Mouse (Mus musculus): ENCODE data around the gene Srrm1. TPM values are rescaled to one million over a fixed set of nuclear protein-coding genes. Genes with fewer than 3 reads are reported as not detected.
"Not testable (repeated sequence)": the region's sequence is repeated elsewhere in the genome, so short reads cannot be mapped to it uniquely, and the experiment has no call there.

Srrm1 gene
- polyA plus RNA-seq, 1 experiment: 41.3 TPM

DNA sequence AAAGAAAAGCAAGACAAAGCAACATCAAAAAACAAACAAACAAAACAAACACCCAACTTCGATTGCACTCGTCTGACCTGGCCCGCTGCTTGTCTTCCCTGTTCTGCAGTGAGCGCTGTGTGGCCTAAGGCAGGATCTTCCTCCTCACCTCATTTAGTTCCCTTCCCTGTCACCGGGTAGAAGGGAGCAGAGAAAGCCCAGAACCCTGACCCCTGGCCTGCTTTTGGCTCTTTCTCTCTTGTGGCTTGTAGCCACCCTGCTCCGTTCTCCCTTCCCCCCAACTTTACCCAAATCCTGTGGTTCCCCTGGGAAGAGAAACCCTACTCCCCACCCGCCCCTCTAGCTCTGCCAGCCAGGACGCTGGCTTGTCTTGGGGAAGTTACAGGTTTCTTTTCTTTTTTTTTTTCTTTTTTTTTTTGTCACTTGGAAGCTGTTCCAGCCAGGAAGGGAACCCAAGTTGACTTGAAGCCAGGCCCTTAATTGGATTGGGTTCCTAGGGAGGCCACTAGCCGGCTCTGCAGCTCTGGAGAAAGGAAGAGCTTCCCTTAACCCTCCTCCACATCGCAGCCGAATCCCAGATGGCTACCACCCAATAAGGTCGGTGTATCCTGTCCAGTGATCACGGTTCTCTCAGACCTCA, 70.3 kb downstream of the Srrm1 start:
- Histone ChIP-seq H3K4me2 (ENCODE audit: low read depth) (no peak overlapping the region), H3K36me3 (ENCODE audit: control insufficient read depth, insufficient read depth) (no peaks in the 10 kb centered on the region), H3K4me3 (no peak overlapping the region), H3ac (ENCODE audit: control insufficient read depth, insufficient read length) (no peak overlapping the region), H3K79me2 (ENCODE audit: control insufficient read depth, insufficient read depth) (no peaks in the 10 kb centered on the region), H3K27me3 (ENCODE audit: control insufficient read depth, insufficient read depth, insufficient read length) (no peaks in the 10 kb centered on the region)
- TF ChIP-seq SRF (IDR thresholded peaks at IDR 0.05; ENCODE audit: control insufficient read depth, insufficient read length, low read depth) (no peak), TCF12 (IDR thresholded peaks at IDR 0.05; ENCODE audit: insufficient read depth, poor library complexity, severe bottlenecking) (no peak), CEBPB (IDR thresholded peaks at IDR 0.05; ENCODE audit: insufficient read depth, poor library complexity, severe bottlenecking) (no peak)

DNA sequence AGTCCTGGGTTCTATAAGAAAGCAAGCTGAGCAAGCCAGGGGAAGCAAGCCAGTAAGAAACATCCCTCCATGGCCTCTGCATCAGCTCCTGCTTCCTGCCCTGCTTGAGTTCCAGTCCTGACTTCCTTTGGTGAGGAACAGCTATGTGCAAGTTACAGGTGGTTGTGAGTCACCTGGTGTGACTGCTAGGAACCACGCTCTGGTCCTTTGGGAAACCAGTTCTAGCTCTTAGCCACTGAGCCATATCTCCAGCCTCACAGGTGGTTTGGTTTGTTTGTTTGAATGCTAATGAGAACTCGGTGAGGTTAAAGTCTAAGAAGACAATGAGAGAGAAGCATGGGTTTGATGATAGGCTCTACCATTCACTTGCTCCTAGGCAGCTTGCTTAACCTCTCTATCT, 73.1 kb downstream of the Srrm1 start:
- H3K36me3 ChIP-seq (ENCODE audit: control insufficient read depth, insufficient read depth); H3K79me2 ChIP-seq (ENCODE audit: control insufficient read depth, insufficient read depth); H3K4me3 ChIP-seq; H3K4me2 ChIP-seq (ENCODE audit: low read depth); H3K27me3 ChIP-seq (ENCODE audit: control insufficient read depth, insufficient read depth, insufficient read length); H3ac ChIP-seq (ENCODE audit: control insufficient read depth, insufficient read length): not testable (repeated sequence)

DNA sequence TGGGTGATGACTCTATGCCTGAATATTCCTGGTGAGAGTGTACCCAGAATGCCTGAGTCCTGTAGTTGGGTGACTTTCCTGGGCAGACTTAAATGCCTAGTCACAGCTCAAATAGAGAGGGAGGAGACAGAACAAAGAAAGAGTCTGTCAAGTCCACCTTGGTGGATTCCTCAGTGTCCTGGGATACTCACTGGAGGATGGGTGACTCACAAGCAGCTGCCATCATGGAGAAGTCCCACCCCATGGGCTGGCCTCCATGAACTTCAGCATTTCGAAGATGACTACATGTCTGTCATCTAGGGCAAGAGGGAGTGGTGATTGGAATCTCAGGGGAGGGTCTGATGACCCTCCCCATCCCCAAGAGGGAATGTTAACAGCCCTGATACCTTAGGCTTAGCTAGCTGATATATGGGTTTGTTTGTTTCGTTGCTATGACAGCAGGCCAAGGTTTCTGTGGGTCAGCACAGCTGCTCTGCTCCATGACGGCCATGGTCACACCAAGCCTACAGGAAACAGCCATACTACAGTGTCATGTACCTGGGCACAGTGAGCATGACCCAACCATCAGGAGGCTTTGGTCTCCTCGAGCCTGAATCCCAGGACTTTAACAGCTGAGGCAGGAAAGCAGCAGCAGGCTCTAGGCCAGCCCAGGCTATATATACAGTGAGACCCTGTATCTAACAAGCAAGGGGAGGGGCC, 76.3 kb downstream of the Srrm1 start:
- peaks cover 2% of the 10 kb centered on the region for H3K79me2 ChIP-seq (ENCODE audit: control insufficient read depth, insufficient read depth)
- H3K4me3 ChIP-seq: no peak overlapping the region
- H3ac ChIP-seq (ENCODE audit: control insufficient read depth, insufficient read length): no peak overlapping the region
- TF ChIP-seq MYOD1 (IDR thresholded peaks at IDR 0.05; ENCODE audit: control insufficient read depth in 1 of 3, insufficient read length in 2 of 3, low read depth in 2 of 3) (peak in 2 of 3 experiments; percentile 57 to 78), POLR2AphosphoS2 (IDR thresholded peaks at IDR 0.05; ENCODE audit: insufficient read length, low read depth) (no peak), MYOG (IDR thresholded peaks at IDR 0.05; ENCODE audit: control insufficient read depth in 1 of 3, insufficient read depth in 1 of 3, insufficient read length in 2 of 3, low read depth in 2 of 3) (peak in 2 of 3 experiments; percentile 37 to 64)
- H3K36me3 ChIP-seq (ENCODE audit: control insufficient read depth, insufficient read depth): no peaks in the 10 kb centered on the region
- H3K4me2 ChIP-seq (ENCODE audit: low read depth): peak overlapping the region; percentile 25
- H3K27me3 ChIP-seq (ENCODE audit: control insufficient read depth, insufficient read depth, insufficient read length): no peaks in the 10 kb centered on the region

DNA sequence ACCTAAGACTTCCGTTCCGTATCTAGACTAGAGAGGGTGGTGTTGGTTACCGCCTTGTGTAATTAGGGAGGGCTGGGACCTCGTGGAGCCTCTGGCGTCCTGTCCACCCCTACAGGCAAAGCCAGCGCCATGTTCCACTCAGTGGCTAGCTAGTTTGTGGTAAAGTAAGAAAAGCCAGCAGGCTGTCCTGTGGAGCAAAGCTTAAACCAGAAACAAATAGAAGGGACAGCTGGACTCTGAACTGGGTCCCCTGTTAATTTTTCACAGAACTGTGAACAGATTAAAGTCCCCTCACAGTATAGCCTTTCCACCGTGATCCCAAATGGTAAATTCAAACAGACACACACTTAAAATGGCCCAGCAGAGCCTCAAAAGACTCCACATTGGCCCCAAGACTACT, 78.4 kb downstream of the Srrm1 start:
- peaks cover 23% of the 10 kb centered on the region for H3K79me2 ChIP-seq (ENCODE audit: control insufficient read depth, insufficient read depth)
- peaks cover 8% of the 10 kb centered on the region for H3K36me3 ChIP-seq (ENCODE audit: control insufficient read depth, insufficient read depth)
- no peak overlapping the region for H3K4me2 ChIP-seq (ENCODE audit: low read depth)
- no peak for TF ChIP-seq TCF12 (IDR thresholded peaks at IDR 0.05; ENCODE audit: insufficient read depth, poor library complexity, severe bottlenecking)
- TF ChIP-seq TCF3 (IDR thresholded peaks at IDR 0.05; ENCODE audit: insufficient read length, low read depth): no peak
- no peak for TF ChIP-seq POLR2AphosphoS2 (IDR thresholded peaks at IDR 0.05; ENCODE audit: insufficient read length, low read depth)
- no peak for TF ChIP-seq MYOD1 (IDR thresholded peaks at IDR 0.05; ENCODE audit: control insufficient read depth in 1 of 3, insufficient read length in 2 of 3, low read depth in 2 of 3)
- TF ChIP-seq SRF (IDR thresholded peaks at IDR 0.05; ENCODE audit: control insufficient read depth, insufficient read length, low read depth): no peak
- no peak for TF ChIP-seq REST (IDR thresholded peaks at IDR 0.05; ENCODE audit: insufficient read depth, insufficient read length)
- TF ChIP-seq USF1 (IDR thresholded peaks at IDR 0.05; ENCODE audit: low read depth): no peak
- no peak for TF ChIP-seq MAX (IDR thresholded peaks at IDR 0.05; ENCODE audit: low read depth)
- no peak for TF ChIP-seq POLR2A (IDR thresholded peaks at IDR 0.05; ENCODE audit: insufficient read length, low read depth)
- TF ChIP-seq CEBPB (IDR thresholded peaks at IDR 0.05; ENCODE audit: insufficient read depth, poor library complexity, severe bottlenecking): no peak
- no peak for TF ChIP-seq MYOG (IDR thresholded peaks at IDR 0.05; ENCODE audit: control insufficient read depth in 1 of 3, insufficient read depth in 1 of 3, insufficient read length in 2 of 3, low read depth in 2 of 3)
- TF ChIP-seq E2F4 (IDR thresholded peaks at IDR 0.05; ENCODE audit: insufficient read depth): no peak
- H3ac ChIP-seq (ENCODE audit: control insufficient read depth, insufficient read length): no peak overlapping the region
- no peak overlapping the region for H3K4me3 ChIP-seq
- no peaks in the 10 kb centered on the region for H3K27me3 ChIP-seq (ENCODE audit: control insufficient read depth, insufficient read depth, insufficient read length)

DNA sequence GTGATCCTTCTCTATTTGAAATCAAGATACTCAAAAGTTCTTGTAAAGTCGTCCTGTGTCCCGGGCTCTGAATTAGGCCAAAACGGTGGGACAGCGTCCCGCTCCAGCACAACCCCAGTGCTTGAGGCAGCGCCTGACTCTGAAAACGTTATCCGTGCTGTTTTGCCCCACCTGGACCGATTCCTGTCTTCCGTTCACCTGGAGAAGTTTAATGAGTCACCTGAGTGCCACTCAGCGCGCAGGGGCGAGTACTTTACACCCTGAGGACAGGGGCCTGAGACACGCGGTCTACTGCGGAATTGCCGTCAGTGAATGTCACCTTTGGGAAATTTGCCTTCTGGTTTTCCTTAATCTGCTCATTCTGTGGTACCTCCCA, 79.8 kb downstream of the Srrm1 start:
- H3K27me3 ChIP-seq (ENCODE audit: control insufficient read depth, insufficient read depth, insufficient read length): no peaks in the 10 kb centered on the region
- no peak for TF ChIP-seq TCF12 (IDR thresholded peaks at IDR 0.05; ENCODE audit: insufficient read depth, poor library complexity, severe bottlenecking)
- no peak for TF ChIP-seq USF1 (IDR thresholded peaks at IDR 0.05; ENCODE audit: low read depth)
- no peak for TF ChIP-seq MYOG (IDR thresholded peaks at IDR 0.05; ENCODE audit: control insufficient read depth in 1 of 3, insufficient read depth in 1 of 3, insufficient read length in 2 of 3, low read depth in 2 of 3)
- no peak for TF ChIP-seq CEBPB (IDR thresholded peaks at IDR 0.05; ENCODE audit: insufficient read depth, poor library complexity, severe bottlenecking)
- TF ChIP-seq MYOD1 (IDR thresholded peaks at IDR 0.05; ENCODE audit: control insufficient read depth in 1 of 3, insufficient read length in 2 of 3, low read depth in 2 of 3): no peak
- no peak for TF ChIP-seq SRF (IDR thresholded peaks at IDR 0.05; ENCODE audit: control insufficient read depth, insufficient read length, low read depth)
- TF ChIP-seq REST (IDR thresholded peaks at IDR 0.05; ENCODE audit: insufficient read depth, insufficient read length): no peak
- no peak for TF ChIP-seq E2F4 (IDR thresholded peaks at IDR 0.05; ENCODE audit: insufficient read depth)
- no peak for TF ChIP-seq MAX (IDR thresholded peaks at IDR 0.05; ENCODE audit: low read depth)
- no peak for TF ChIP-seq POLR2A (IDR thresholded peaks at IDR 0.05; ENCODE audit: insufficient read length, low read depth)
- no peak for TF ChIP-seq TCF3 (IDR thresholded peaks at IDR 0.05; ENCODE audit: insufficient read length, low read depth)
- TF ChIP-seq POLR2AphosphoS2 (IDR thresholded peaks at IDR 0.05; ENCODE audit: insufficient read length, low read depth): no peak
- H3ac ChIP-seq (ENCODE audit: control insufficient read depth, insufficient read length): no peak overlapping the region
- H3K4me2 ChIP-seq (ENCODE audit: low read depth): peak overlapping the region; percentile 94
- H3K79me2 ChIP-seq (ENCODE audit: control insufficient read depth, insufficient read depth): peaks cover 38% of the 10 kb centered on the region
- peak overlapping the region; percentile 100 for H3K4me3 ChIP-seq
- H3K36me3 ChIP-seq (ENCODE audit: control insufficient read depth, insufficient read depth): peaks cover 20% of the 10 kb centered on the region
